Mouse (Mus musculus) spleen, postnatal 10 days (tissue): ENCODE results near the gene Prdx3.
"Not testable (repeated sequence)": the region's sequence is repeated elsewhere in the genome, so short reads cannot be mapped to it uniquely, and the experiment has no call there.

Experiments used
- DNase-seq, 2 experiments: peaks; one replicate each; pipeline ENCODE4 v3.0.0; 2021 to 2022; ENCODE audit warnings: low spot score in 2 of 2

The Prdx3 gene

GRCm38 (mm10) chr19:60866169-60866568 is 8.2 kb downstream of the Prdx3 start:
- not testable (repeated sequence) for DNase-seq

- peak; percentile 82 to 92 for DNase-seq
These were observed 13.3 kb downstream of the Prdx3 start, which contains the start of gene Sfxn4 for GRCm38 (mm10) chr19:60860868-60861700. Gene Sfxn4 (minus strand): TSS chr19:60861479.

DNA sequence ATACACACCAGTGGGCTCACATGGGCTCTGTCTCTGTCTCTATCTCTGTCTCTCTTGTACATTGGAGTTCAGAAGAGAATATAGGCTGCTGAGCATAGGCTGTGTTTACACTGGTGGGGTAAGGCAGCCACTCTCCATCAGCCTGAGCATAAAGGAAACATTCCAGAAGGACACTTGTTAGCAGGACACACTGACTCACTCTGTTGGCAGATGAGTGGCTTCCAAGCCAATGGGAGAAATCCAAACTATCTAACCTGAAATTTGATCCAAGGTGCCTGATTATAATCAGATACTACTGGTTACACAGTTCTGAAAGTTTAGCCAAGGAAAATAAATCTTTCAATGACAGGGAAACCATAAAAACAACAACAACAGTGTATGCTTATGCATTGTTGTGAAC is 28.6 kb downstream of the Prdx3 start:
- DNase-seq, result no peak

DNA sequence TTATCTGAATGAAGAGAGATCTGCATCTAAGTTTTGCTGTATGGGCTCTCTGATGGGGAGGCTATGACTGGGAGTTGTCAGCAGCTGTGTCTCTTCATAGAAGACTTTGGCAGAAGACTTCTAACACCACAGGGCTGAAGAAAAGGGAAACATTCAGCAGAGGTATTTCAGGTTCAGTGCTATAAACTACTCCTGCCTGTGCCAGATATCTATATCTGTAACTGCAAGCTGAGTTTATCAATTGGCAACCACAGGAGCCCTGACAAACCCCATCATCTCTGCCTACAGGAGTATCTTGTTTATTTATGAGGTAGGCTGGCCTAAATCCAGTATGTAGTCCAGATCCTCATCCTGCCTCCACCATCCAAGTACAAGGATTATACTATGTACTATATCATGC is 31.0 kb downstream of the Prdx3 start:
- no peak for DNase-seq

- DNase-seq, result peak; percentile 81 to 93
These were observed 36.6 kb downstream of the Prdx3 start for GRCm38 (mm10) chr19:60837747-60838146.

GRCm38 (mm10) chr19:60818677-60819076 is 55.7 kb downstream of the Prdx3 start:
- no peak for DNase-seq
